Mouse (Mus musculus) limb, embryonic 11.5 days (tissue): ENCODE measurements at regions not wholly inside any gene's neighbourhood (a gene's known extent, or its start where the extent isn't known, plus 50 kb on each side); places are given as distances from the start of the nearest gene placed in this dataset.

Experiments
- ATAC-seq: fragments of 200-750 bp; cut with Nextera tagmentation; 2 replicates; pipeline ENCODE4 v1.8.0; 2017; ENCODE audit warnings: low read depth; ENCODE audit not compliant: insufficient number of reproducible peaks, low FRiP score, low TSS enrichment
- DNase-seq: peaks from one replicate; pipeline ENCODE4 v3.0.0-alpha.2; 2015; ENCODE audit warnings: low spot score
- H3K27ac ChIP-seq: fragments of 300-500 bp; sonication (generic); replicated peaks from 2 replicates; pipeline ENCODE4 v1.5.1; 2014; ENCODE audit warnings: low read depth, mild to moderate bottlenecking, low read length
- H3K27me3 ChIP-seq: fragments of 300-500 bp; sonication (generic); 2 replicates; pipeline ENCODE4 v1.6.1; 2014; ENCODE audit warnings: mild to moderate bottlenecking, low read length, mixed read lengths; ENCODE audit not compliant: control insufficient read depth, insufficient read depth
- H3K36me3 ChIP-seq: fragments of 300-500 bp; sonication (generic); 2 replicates; pipeline ENCODE4 v1.6.1; 2014; ENCODE audit warnings: mild to moderate bottlenecking, low read length, moderate library complexity, mixed read lengths; ENCODE audit not compliant: control insufficient read depth, insufficient read depth
- H3K4me1 ChIP-seq: fragments of 300-500 bp; sonication (generic); 2 replicates; pipeline ENCODE4 v1.6.1; 2014; ENCODE audit warnings: low read length, mixed read lengths; ENCODE audit not compliant: control insufficient read depth, insufficient read depth
- H3K4me2 ChIP-seq: fragments of 300-500 bp; sonication (generic); 2 replicates; pipeline ENCODE4 v1.6.1; 2014; ENCODE audit warnings: low read depth, mild to moderate bottlenecking, moderate library complexity; ENCODE audit not compliant: severe bottlenecking
- H3K4me3 ChIP-seq: fragments of 300-500 bp; sonication (generic); 2 replicates; pipeline ENCODE4 v1.5.1; 2014; ENCODE audit warnings: low read depth, low read length
- H3K9ac ChIP-seq: fragments of 300-500 bp; sonication (generic); 2 replicates; pipeline ENCODE4 v1.6.1; 2014; ENCODE audit warnings: mild to moderate bottlenecking, low read length
- H3K9me3 ChIP-seq: fragments of 300-500 bp; sonication (generic); 2 replicates; pipeline ENCODE4 v1.6.1; 2016; ENCODE audit warnings: low read length; ENCODE audit not compliant: control insufficient read depth
- WGBS: fragments of 180-500 bp; shearing (Covaris S2); extraction: QIAGEN DNeasy Blood & Tissue Kit; methylation state at CpG from one replicate; pipeline ENCODE4 v1.1.7; 2014; 5-methylcytosine and 5-hydroxymethylcytosine counted together

DNA sequence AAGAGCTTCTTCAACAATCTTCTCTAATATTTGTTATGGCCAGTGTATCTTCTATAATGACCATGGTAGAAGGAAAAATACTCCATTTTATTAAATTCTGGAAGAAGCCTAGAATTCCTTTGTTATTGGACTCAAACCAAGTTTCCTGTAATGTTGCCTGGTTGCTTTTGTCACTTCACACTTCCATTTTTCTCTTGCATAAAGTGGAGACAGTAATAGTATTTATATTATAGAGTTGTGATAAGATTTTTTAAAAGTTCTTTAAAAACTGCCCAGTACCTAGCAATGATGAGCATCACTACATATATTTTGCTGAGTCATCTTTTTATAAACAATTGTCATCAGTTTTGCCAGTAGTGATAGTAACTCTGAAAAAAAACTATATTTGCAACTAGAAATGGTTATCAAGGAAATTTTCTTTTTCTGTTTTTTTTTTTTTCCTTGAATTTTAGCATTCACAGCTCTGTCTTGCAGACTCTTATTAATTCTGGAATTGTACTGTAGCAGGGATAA lies 415.2 kb upstream of the Aga start:
- no peak for ATAC-seq
- H3K4me1 ChIP-seq, result no peaks in the 10 kb centered on the region
- no peak overlapping the region for H3K9ac ChIP-seq
- no peaks in the 10 kb centered on the region for H3K27me3 ChIP-seq
- DNase-seq, result no peak
- H3K36me3 ChIP-seq, result no peaks in the 10 kb centered on the region
- H3K4me2 ChIP-seq, result no peak overlapping the region
- no peak overlapping the region for H3K4me3 ChIP-seq
- H3K9me3 ChIP-seq, result no peaks in the 10 kb centered on the region
- H3K27ac ChIP-seq, result no peak overlapping the region

DNA sequence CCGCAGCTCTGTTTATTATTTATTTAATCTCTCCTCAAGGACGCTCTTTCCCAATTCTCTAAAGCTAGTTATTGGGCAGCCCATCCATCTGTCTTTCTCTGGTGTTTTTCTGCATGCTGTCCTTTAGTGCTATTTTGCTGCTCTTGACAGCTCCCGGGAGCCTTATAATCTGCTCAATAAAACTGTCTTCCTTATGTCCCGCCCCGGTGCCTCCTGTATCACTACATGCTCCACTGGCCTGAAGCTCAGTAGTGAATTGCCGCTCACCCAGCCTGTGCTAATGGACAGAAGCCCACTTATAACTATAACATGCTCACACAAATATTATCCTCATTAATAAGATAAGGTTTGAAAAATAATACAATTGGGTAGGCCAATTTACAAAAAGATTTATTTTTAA lies 371.5 kb upstream of the Aga start:
- 69% methylated on average over 6 of the region's 6 CpGs for WGBS
- no peaks in the 10 kb centered on the region for H3K4me1 ChIP-seq
- no peaks in the 10 kb centered on the region for H3K9me3 ChIP-seq
- no peak overlapping the region for H3K4me3 ChIP-seq
- no peaks in the 10 kb centered on the region for H3K27me3 ChIP-seq
- ATAC-seq (no peak), DNase-seq (no peak)
- no peak overlapping the region for H3K4me2 ChIP-seq
- no peak overlapping the region for H3K9ac ChIP-seq
- H3K36me3 ChIP-seq, result no peaks in the 10 kb centered on the region
- H3K27ac ChIP-seq, result no peak overlapping the region

DNA sequence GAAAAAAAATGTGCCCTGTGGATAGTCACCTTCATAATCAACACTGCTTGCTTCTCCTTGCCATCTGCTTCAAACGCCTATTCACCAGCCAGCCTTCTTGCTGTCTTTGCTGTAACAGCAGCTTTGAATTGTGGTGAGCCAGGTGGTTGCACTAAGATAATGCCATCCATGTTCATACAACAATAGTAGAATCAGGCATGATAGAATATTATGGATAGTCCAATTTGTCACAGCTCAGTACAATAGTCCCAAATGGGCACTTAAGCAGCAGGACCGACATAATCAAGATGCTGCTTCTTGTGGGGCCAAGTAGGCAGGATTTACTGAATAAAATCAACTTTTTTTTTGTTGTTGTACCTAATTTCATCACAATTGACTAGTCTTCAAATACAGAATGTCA lies 362.6 kb upstream of the Aga start:
- 91% methylated on average over 2 of the region's 2 CpGs for WGBS
- no peak for ATAC-seq

DNA sequence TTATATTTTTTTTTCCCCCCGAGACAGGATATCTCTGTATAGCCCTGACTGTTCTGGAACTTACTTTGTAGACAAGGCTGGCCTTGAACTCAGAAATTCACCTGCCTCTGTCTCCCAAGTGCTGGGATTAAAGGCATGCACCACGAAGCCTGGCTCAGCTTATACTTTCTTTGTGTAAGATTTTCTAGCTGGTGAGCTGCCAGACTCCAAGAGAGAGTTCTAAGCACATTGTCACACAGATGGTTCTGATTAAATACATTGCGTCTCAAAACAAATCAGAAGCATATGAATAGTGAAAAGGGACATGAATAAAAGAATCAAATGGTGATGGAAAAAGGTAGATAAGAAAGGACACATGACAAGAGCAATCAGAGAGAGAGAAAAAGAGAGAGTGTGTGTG lies 347.5 kb upstream of the Aga start:
- H3K27me3 ChIP-seq, result no peaks in the 10 kb centered on the region
- DNase-seq (no peak), ATAC-seq (no peak)
- H3K27ac ChIP-seq, result no peak overlapping the region
- H3K4me2 ChIP-seq, result no peak overlapping the region
- no peaks in the 10 kb centered on the region for H3K36me3 ChIP-seq
- no peak overlapping the region for H3K9ac ChIP-seq
- no peak overlapping the region for H3K4me3 ChIP-seq
- H3K4me1 ChIP-seq, result no peaks in the 10 kb centered on the region
- H3K9me3 ChIP-seq, result no peaks in the 10 kb centered on the region
- WGBS, result 45% methylated on average over 3 of the region's 3 CpGs

More for the DNA sequence above, 362.6 kb upstream of the Aga start:
- Histone ChIP-seq H3K4me1 (no peaks in the 10 kb centered on the region), H3K9ac (no peak overlapping the region), H3K4me3 (no peak overlapping the region), H3K9me3 (no peaks in the 10 kb centered on the region), H3K27me3 (no peaks in the 10 kb centered on the region), H3K4me2 (no peak overlapping the region), H3K27ac (no peak overlapping the region), H3K36me3 (no peaks in the 10 kb centered on the region)
- no peak for DNase-seq

DNA sequence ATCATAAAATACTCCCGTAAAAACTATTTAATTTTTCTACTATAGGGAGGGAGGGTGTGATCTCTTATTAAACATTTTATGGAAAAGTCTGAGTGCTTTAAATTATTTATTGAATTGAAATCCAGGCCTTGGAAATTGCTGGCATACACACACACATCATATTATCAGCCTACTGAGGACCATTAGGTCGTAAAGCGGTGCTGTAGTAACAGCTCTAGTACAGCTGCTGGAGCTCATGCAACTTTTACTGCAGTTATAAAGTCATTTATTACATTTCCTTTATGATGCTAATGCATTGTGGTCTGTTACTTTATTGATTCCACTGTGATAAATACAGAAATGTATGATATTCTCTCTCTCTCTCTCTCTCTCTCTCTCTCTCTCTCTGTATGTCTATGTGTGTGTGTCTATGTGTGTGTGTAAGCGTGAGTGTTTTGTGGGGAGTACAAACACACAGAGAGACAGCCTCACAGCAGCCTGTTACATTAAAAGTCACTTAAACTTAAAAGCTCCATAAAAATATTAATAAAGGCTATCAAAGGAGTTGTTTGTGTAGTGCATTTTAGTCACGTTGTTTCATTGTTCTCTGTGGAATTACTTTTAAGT lies 339.7 kb upstream of the Aga start:
- Histone ChIP-seq H3K4me3 (no peak overlapping the region), H3K36me3 (no peaks in the 10 kb centered on the region), H3K4me2 (no peak overlapping the region), H3K9ac (no peak overlapping the region), H3K27ac (no peak overlapping the region), H3K4me1 (no peaks in the 10 kb centered on the region), H3K27me3 (no peaks in the 10 kb centered on the region), H3K9me3 (no peaks in the 10 kb centered on the region)
- DNase-seq, result no peak
- 74% methylated on average over 5 of the region's 5 CpGs for WGBS
- ATAC-seq, result 0 out of 2 replicates have a peak, but pooled peaks have one; percentile 57

DNA sequence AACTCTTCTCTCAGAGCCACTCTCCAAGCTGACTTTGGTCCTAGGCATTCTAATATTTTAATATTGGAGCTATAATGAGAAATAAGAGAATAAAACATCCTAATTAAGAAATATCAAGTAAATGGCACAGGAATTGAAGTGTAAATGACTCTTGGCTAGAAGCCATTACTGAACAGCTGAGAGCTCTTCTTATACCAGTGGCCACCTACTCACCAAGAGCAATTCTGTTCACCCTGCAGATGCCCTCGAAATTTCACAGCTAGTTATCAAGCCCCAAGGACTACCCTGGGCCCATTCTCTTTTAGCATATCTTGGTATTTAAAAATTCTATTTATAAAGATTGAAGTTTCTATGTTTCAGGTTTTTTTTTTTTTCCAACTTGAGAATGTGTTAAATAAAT lies 319.0 kb upstream of the Aga start:
- no peaks in the 10 kb centered on the region for H3K36me3 ChIP-seq
- no peak overlapping the region for H3K27ac ChIP-seq
- no peaks in the 10 kb centered on the region for H3K9me3 ChIP-seq
- no peaks in the 10 kb centered on the region for H3K4me1 ChIP-seq
- H3K9ac ChIP-seq, result no peak overlapping the region
- no peaks in the 10 kb centered on the region for H3K27me3 ChIP-seq
- H3K4me2 ChIP-seq, result no peak overlapping the region
- ATAC-seq (no peak), DNase-seq (no peak)
- 79% methylated on average over 1 of the region's 1 CpGs for WGBS
- H3K4me3 ChIP-seq, result no peak overlapping the region

DNA sequence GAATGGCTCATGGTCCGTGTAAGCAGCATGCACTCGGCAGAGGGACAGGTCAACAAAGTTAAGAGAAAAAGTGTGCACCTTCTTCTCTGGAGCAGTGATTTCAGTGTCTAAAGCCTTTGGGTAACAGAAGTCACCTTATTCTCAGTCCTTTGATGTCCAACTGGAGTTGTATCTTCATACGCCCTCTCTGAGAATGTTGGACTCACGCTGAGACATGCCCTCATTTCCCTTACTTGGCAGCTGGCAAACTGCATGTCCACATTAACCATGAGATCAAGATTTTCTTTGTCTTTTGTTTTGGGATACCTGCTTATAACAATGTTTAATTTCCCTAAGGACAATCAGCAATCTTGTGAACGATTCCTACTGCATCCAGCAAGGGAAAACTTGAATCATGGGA lies 289.3 kb upstream of the Aga start:
- Histone ChIP-seq H3K27ac (no peak overlapping the region), H3K4me3 (no peak overlapping the region), H3K4me2 (no peak overlapping the region), H3K4me1 (no peaks in the 10 kb centered on the region), H3K9ac (no peak overlapping the region), H3K36me3 (no peaks in the 10 kb centered on the region), H3K27me3 (no peaks in the 10 kb centered on the region), H3K9me3 (no peaks in the 10 kb centered on the region)
- WGBS, result 91% methylated on average over 5 of the region's 5 CpGs
- DNase-seq (no peak), ATAC-seq (no peak)
